Mouse (Mus musculus): Measurements from ENCODE around the gene Camk2g. TPM values are rescaled to one million over a fixed set of nuclear protein-coding genes. Genes with fewer than 3 reads are reported as not detected.

Gene Camk2g
- polyA plus RNA-seq, 1 experiment from 2014 or later = 4.1 TPM

DNA sequence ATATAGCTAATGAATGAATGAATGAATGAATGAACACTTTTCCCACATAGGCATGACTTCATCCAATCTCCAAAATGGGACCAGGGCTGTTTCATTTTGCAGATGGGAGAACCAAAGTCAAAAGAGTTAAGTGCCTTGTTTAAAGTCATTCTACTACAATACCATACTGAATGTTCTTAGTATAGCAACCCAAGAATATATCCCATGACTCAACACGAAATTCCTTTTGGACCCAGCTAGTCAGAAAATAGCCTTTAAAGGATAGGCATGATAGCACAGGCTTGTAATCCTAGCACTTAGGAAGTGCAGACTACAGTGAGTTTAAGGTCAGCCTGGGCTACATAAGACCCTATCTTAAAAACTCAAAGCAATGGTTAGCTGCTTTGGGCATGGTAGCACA, 38.0 kb upstream of the Camk2g start:
- Histone ChIP-seq H3K9me3 (replicated peaks; ENCODE audit: control insufficient read depth, low read length) (no peaks in the 10 kb centered on the region), H3K4me3 (ENCODE audit: low read depth, low read length) (no peak overlapping the region), H3K9ac (ENCODE audit: low read depth, low read length) (no peak overlapping the region), H3K36me3 (ENCODE audit: control insufficient read depth, insufficient read depth) (no peaks in the 10 kb centered on the region), H3K4me2 (ENCODE audit: low read depth, low read length) (no peak overlapping the region), H3K27me3 (ENCODE audit: control insufficient read depth, insufficient read depth, low read depth, low read length) (no peaks in the 10 kb centered on the region), H3K27ac (ENCODE audit: low read length) (no peak overlapping the region), H3K4me1 (ENCODE audit: control insufficient read depth, low read depth, low read length) (no peaks in the 10 kb centered on the region)
- ATAC-seq (ENCODE audit: low read depth) = no peak
- WGBS (ENCODE audit: insufficient replicate concordance) = 50% methylated on average over 1 of the region's 1 CpGs

GRCm38 (mm10) chr14:20831141-20831910, 37.4 kb upstream of the Camk2g start:
- H3K27ac ChIP-seq (ENCODE audit: low read length) = no peak overlapping the region
- ATAC-seq (ENCODE audit: low read depth) = no peak
- 71% methylated on average over 9 of the region's 9 CpGs for WGBS (ENCODE audit: insufficient replicate concordance)

GRCm38 (mm10) chr14:20829523-20830366, 35.9 kb upstream of the Camk2g start:
- 23% methylated on average over 12 of the region's 12 CpGs for WGBS (ENCODE audit: insufficient replicate concordance)
- Histone ChIP-seq H3K27ac (ENCODE audit: low read length) (peak overlapping the region; percentile 56), H3K4me2 (ENCODE audit: low read depth, low read length) (peak overlapping the region; percentile 32), H3K27me3 (ENCODE audit: control insufficient read depth, insufficient read depth, low read depth, low read length) (no peaks in the 10 kb centered on the region), H3K9me3 (replicated peaks; ENCODE audit: control insufficient read depth, low read length) (no peaks in the 10 kb centered on the region), H3K4me1 (ENCODE audit: control insufficient read depth, low read depth, low read length) (no peaks in the 10 kb centered on the region), H3K9ac (ENCODE audit: low read depth, low read length) (no peak overlapping the region), H3K4me3 (ENCODE audit: low read depth, low read length) (no peak overlapping the region), H3K36me3 (ENCODE audit: control insufficient read depth, insufficient read depth) (no peaks in the 10 kb centered on the region)
- peak; percentile 19; the same call in 1 of the 2 replicates for ATAC-seq (ENCODE audit: low read depth)

More at GRCm38 (mm10) chr14:20831141-20831910, 37.4 kb upstream of the Camk2g start:
- no peak overlapping the region for H3K4me2 ChIP-seq (ENCODE audit: low read depth, low read length)
- no peak overlapping the region for H3K4me3 ChIP-seq (ENCODE audit: low read depth, low read length)
- H3K9me3 ChIP-seq (replicated peaks; ENCODE audit: control insufficient read depth, low read length) = no peaks in the 10 kb centered on the region
- H3K27me3 ChIP-seq (ENCODE audit: control insufficient read depth, insufficient read depth, low read depth, low read length) = no peaks in the 10 kb centered on the region
- no peaks in the 10 kb centered on the region for H3K36me3 ChIP-seq (ENCODE audit: control insufficient read depth, insufficient read depth)
- H3K9ac ChIP-seq (ENCODE audit: low read depth, low read length) = no peak overlapping the region
- no peaks in the 10 kb centered on the region for H3K4me1 ChIP-seq (ENCODE audit: control insufficient read depth, low read depth, low read length)

DNA sequence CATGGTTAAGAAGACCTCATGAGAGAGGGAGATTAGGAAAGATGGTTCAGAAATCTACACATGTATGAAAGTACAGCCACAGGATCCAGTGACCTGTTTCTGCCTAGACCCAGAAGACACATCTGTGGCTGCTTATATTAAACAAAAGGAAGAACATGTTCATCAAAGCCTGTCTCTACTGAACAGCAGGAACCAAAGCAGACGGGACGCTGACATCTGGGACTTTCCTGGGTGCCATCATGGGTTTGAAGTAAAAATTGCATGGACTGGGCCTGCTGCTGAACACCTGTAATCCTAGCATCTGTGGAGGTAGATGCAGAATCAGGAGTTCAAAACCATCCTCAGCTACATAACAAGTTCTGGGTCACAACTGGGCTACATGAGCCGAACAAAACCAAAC, 34.6 kb upstream of the Camk2g start:
- H3K9ac ChIP-seq (ENCODE audit: low read depth, low read length) = no peak overlapping the region
- no peaks in the 10 kb centered on the region for H3K4me1 ChIP-seq (ENCODE audit: control insufficient read depth, low read depth, low read length)
- H3K9me3 ChIP-seq (replicated peaks; ENCODE audit: control insufficient read depth, low read length) = no peaks in the 10 kb centered on the region
- H3K27ac ChIP-seq (ENCODE audit: low read length) = no peak overlapping the region
- H3K4me2 ChIP-seq (ENCODE audit: low read depth, low read length) = no peak overlapping the region
- 70% methylated on average over 3 of the region's 3 CpGs for WGBS (ENCODE audit: insufficient replicate concordance)
- no peak overlapping the region for H3K4me3 ChIP-seq (ENCODE audit: low read depth, low read length)
- no peaks in the 10 kb centered on the region for H3K36me3 ChIP-seq (ENCODE audit: control insufficient read depth, insufficient read depth)
- no peak for ATAC-seq (ENCODE audit: low read depth)
- no peaks in the 10 kb centered on the region for H3K27me3 ChIP-seq (ENCODE audit: control insufficient read depth, insufficient read depth, low read depth, low read length)

DNA sequence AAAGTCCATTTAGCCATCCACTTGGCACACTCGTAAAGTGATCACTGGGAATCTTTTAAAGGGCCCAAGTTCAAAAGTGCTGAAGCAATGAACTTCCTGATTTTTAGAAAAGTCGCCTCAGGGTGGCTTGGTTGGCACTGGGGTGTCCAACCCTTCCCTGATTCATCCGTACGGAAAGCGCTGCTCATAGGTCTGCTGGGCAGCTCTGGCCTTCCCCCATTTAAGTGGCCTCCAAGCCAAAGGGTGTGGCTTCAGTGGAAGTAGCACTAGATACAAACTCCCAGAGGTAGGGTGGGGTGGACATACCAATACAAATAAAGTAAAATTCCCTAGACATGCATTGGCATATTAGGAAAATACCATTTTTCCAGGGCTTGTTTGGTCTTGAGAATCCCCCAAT, 33.6 kb upstream of the Camk2g start:
- 67% methylated on average over 5 of the region's 5 CpGs for WGBS (ENCODE audit: insufficient replicate concordance)
- no peak overlapping the region for H3K4me2 ChIP-seq (ENCODE audit: low read depth, low read length)
- H3K27ac ChIP-seq (ENCODE audit: low read length) = no peak overlapping the region
- no peak overlapping the region for H3K4me3 ChIP-seq (ENCODE audit: low read depth, low read length)
- H3K4me1 ChIP-seq (ENCODE audit: control insufficient read depth, low read depth, low read length) = no peaks in the 10 kb centered on the region
- H3K9me3 ChIP-seq (replicated peaks; ENCODE audit: control insufficient read depth, low read length) = no peaks in the 10 kb centered on the region
- ATAC-seq (ENCODE audit: low read depth) = no peak
- H3K9ac ChIP-seq (ENCODE audit: low read depth, low read length) = no peak overlapping the region
- H3K27me3 ChIP-seq (ENCODE audit: control insufficient read depth, insufficient read depth, low read depth, low read length) = no peaks in the 10 kb centered on the region
- no peaks in the 10 kb centered on the region for H3K36me3 ChIP-seq (ENCODE audit: control insufficient read depth, insufficient read depth)

GRCm38 (mm10) chr14:20827061-20827460, 33.2 kb upstream of the Camk2g start:
- H3K9ac ChIP-seq (ENCODE audit: low read depth, low read length) = no peak overlapping the region
- WGBS (ENCODE audit: insufficient replicate concordance) = 66% methylated on average over 8 of the region's 8 CpGs
- no peaks in the 10 kb centered on the region for H3K9me3 ChIP-seq (replicated peaks; ENCODE audit: control insufficient read depth, low read length)
- H3K4me3 ChIP-seq (ENCODE audit: low read depth, low read length) = no peak overlapping the region
- H3K27ac ChIP-seq (ENCODE audit: low read length) = no peak overlapping the region
- H3K36me3 ChIP-seq (ENCODE audit: control insufficient read depth, insufficient read depth) = no peaks in the 10 kb centered on the region
- H3K27me3 ChIP-seq (ENCODE audit: control insufficient read depth, insufficient read depth, low read depth, low read length) = no peaks in the 10 kb centered on the region
- H3K4me1 ChIP-seq (ENCODE audit: control insufficient read depth, low read depth, low read length) = no peaks in the 10 kb centered on the region
- no peak for ATAC-seq (ENCODE audit: low read depth)
- H3K4me2 ChIP-seq (ENCODE audit: low read depth, low read length) = no peak overlapping the region

- H3K9me3 ChIP-seq (replicated peaks; ENCODE audit: control insufficient read depth, low read length) = no peaks in the 10 kb centered on the region
- H3K4me3 ChIP-seq (ENCODE audit: low read depth, low read length) = no peak overlapping the region
- 68% methylated on average over 2 of the region's 2 CpGs for WGBS (ENCODE audit: insufficient replicate concordance)
- H3K4me1 ChIP-seq (ENCODE audit: control insufficient read depth, low read depth, low read length) = no peaks in the 10 kb centered on the region
- ATAC-seq (ENCODE audit: low read depth) = no peak
- H3K36me3 ChIP-seq (ENCODE audit: control insufficient read depth, insufficient read depth) = no peaks in the 10 kb centered on the region
- no peak overlapping the region for H3K4me2 ChIP-seq (ENCODE audit: low read depth, low read length)
- no peaks in the 10 kb centered on the region for H3K27me3 ChIP-seq (ENCODE audit: control insufficient read depth, insufficient read depth, low read depth, low read length)
- H3K27ac ChIP-seq (ENCODE audit: low read length) = no peak overlapping the region
- no peak overlapping the region for H3K9ac ChIP-seq (ENCODE audit: low read depth, low read length)
Observed at GRCm38 (mm10) chr14:20825516-20825915, 31.6 kb upstream of the Camk2g start.

DNA sequence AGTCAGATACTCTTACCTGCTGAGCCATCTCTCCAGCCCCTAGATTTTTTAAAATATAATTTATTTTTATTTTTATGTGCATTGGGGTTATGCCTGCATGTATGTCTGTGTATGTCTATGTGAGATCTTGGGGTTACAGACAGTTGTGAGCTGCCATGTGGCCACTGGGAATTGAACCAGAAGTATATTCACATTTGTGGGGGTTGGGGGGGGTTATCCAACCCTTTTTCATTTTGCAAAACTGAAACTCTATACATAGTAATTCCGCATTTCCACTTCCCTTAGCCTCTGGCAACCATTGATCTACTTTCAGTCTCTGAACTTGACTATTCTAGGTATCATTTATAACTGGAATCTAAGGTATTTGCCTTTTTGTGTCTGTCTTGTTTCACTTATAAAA, 30.6 kb upstream of the Camk2g start:
- H3K27me3 ChIP-seq (ENCODE audit: control insufficient read depth, insufficient read depth, low read depth, low read length) = no peaks in the 10 kb centered on the region
- no peak overlapping the region for H3K4me3 ChIP-seq (ENCODE audit: low read depth, low read length)
- H3K4me1 ChIP-seq (ENCODE audit: control insufficient read depth, low read depth, low read length) = no peaks in the 10 kb centered on the region
- H3K4me2 ChIP-seq (ENCODE audit: low read depth, low read length) = no peak overlapping the region
- H3K27ac ChIP-seq (ENCODE audit: low read length) = no peak overlapping the region
- 50% methylated on average over 1 of the region's 1 CpGs for WGBS (ENCODE audit: insufficient replicate concordance)
- ATAC-seq (ENCODE audit: low read depth) = no peak
- no peaks in the 10 kb centered on the region for H3K9me3 ChIP-seq (replicated peaks; ENCODE audit: control insufficient read depth, low read length)
- no peaks in the 10 kb centered on the region for H3K36me3 ChIP-seq (ENCODE audit: control insufficient read depth, insufficient read depth)
- no peak overlapping the region for H3K9ac ChIP-seq (ENCODE audit: low read depth, low read length)

DNA sequence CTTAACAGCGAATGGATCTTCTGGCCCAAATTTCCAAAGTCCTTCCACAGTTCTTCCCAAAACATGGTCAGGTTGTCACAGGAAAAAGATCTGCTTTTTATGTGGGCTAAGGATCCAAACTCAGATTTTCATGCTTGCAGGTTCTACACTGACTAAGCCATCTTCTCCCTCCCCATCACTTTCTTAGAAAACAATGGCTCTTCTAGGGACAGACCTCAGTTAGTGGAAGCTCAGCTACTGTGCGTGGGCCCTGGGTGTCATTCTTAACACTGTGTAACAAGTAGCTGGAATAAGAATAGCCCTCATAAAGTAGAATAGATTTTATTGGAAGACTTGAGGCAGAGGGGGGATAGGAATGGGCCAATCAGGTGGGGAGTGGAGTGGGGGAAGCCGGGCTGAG, 21.6 kb upstream of the Camk2g start:
- Histone ChIP-seq H3K36me3 (ENCODE audit: control insufficient read depth, insufficient read depth) (no peaks in the 10 kb centered on the region), H3K4me3 (ENCODE audit: low read depth, low read length) (no peak overlapping the region), H3K9me3 (replicated peaks; ENCODE audit: control insufficient read depth, low read length) (no peaks in the 10 kb centered on the region), H3K27me3 (ENCODE audit: control insufficient read depth, insufficient read depth, low read depth, low read length) (no peaks in the 10 kb centered on the region), H3K4me1 (ENCODE audit: control insufficient read depth, low read depth, low read length) (no peaks in the 10 kb centered on the region), H3K27ac (ENCODE audit: low read length) (no peak overlapping the region), H3K9ac (ENCODE audit: low read depth, low read length) (no peak overlapping the region), H3K4me2 (ENCODE audit: low read depth, low read length) (no peak overlapping the region)
- WGBS (ENCODE audit: insufficient replicate concordance) = 62% methylated on average over 3 of the region's 3 CpGs
- ATAC-seq (ENCODE audit: low read depth) = no peak
